Mouse (Mus musculus): ENCODE data around the gene Ihh. TPM values are rescaled to one million over a fixed set of nuclear protein-coding genes. Genes with fewer than 3 reads are reported as not detected.
A peak's percentile ranks its signal among the peaks of the same experiment; 100 is the strongest.

Gene Ihh
- polyA plus RNA-seq, 1 experiment, result not detected

DNA sequence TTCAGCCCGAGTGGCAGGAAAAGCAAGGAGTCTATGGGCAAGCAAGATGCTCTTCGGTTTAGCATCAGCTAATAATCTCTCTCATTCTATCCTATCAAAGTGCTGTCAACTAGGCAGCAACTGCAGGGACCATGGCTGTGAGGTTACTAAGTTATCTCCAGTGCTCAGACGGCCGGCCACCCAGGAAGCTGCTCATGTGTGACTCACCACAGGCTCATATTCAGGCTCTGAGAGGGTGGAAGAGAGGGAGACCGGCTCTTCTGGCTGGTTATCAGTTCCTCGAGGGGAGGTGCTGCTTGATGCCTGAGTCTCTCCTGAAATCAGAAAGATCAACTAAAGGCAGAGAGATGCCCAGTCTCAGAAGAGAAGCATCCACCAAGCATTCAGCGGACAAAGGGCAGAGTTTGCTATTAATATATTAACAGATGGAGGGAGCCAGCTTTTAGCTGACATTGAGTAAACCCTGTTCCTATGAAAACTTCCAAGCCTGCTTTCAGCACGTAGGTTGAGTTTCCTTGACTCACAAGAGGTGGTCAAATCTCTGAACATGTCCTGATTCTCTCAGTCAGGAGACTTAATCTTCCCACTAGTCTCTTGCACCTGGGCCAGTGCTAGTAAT lies 16.6 kb upstream of the Ihh start:
- TF ChIP-seq CTCF (IDR thresholded peaks at IDR 0.05; ENCODE audit: insufficient read depth, low read depth, low read length) (no peak), POLR2A (IDR thresholded peaks at IDR 0.05; ENCODE audit: insufficient read depth, low read depth, low read length) (no peak)
- Histone ChIP-seq H3K4me3 (ENCODE audit: insufficient read depth, low read depth, low read length) (no peak overlapping the region), H3K4me1 (ENCODE audit: control insufficient read depth, insufficient read depth, low read length) (peaks cover 3% of the 10 kb centered on the region; the same call in 1 of the 2 replicates), H3K27ac (ENCODE audit: insufficient read depth, low read depth, low read length) (no peak overlapping the region)
- WGBS, result 70% methylated on average over 8 of the region's 8 CpGs

DNA sequence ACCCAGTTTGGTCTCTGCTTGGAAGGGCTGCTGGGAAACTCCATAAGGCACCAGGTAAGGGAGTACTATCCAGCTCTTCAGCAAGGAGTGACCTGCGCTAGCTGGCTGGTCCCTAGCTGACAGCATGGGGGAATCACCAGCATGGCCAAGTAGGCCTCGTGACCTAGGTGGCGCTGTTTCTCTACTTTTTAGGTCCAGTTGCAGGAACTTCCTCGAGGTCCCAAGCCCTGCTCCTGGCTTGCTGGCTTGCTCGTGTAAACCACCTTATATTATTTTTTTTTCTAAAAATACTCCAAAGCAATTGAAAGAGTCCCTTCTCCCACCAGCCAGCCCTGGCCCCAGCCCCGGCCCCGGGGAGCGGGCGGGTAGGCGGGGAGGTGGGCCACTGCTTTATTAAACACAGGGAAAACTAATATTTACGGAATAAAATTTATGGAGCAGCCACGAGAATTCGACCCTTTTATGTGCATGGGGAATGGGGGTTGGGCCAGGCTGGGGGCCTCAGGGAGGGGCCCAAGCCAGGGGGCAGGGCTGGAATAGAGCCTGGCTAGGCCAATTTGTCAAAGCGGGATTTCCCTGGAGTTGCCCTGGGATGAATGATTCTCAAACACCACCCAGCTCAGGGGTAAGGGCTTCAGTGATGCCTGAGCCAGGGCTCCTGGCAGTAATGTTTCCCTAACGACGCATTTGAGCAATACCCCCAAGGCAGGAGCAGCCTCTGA lies 13.2 kb upstream of the Ihh start:
- H3K4me3 ChIP-seq (ENCODE audit: insufficient read depth, low read depth, low read length), result no peak overlapping the region
- 20% methylated on average over 16 of the region's 16 CpGs for WGBS
- H3K4me1 ChIP-seq (ENCODE audit: control insufficient read depth, insufficient read depth, low read length), result peaks cover 3% of the 10 kb centered on the region; the same call in 1 of the 2 replicates
- H3K27ac ChIP-seq (ENCODE audit: insufficient read depth, low read depth, low read length), result no peak overlapping the region
- TF ChIP-seq CTCF (IDR thresholded peaks at IDR 0.05; ENCODE audit: insufficient read depth, low read depth, low read length) (peak; percentile 43), POLR2A (IDR thresholded peaks at IDR 0.05; ENCODE audit: insufficient read depth, low read depth, low read length) (no peak)

DNA sequence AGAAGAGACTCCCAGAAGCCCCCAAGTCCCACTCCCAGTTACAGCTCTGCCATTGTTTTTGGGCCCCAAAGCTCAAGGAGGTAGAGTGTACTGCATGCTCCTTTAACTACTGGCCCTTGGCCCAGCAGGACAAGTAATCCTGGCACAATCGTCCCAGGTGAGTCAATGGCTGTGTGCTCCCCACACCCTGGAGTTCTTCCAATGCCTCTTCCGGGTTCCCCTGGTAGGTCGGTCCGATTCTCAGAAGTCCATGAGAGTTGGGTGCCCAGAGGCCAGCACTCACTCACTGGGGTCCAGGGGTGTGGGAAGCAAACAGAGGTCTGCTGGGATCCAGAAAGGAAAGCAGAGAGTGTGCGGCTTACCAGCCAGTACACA lies 11.4 kb upstream of the Ihh start:
- peaks cover 3% of the 10 kb centered on the region; the same call in 1 of the 2 replicates for H3K4me1 ChIP-seq (ENCODE audit: control insufficient read depth, insufficient read depth, low read length)
- WGBS, result 95% methylated on average over 5 of the region's 5 CpGs
- no peak overlapping the region for H3K4me3 ChIP-seq (ENCODE audit: insufficient read depth, low read depth, low read length)
- no peak overlapping the region for H3K27ac ChIP-seq (ENCODE audit: insufficient read depth, low read depth, low read length)
- TF ChIP-seq POLR2A (IDR thresholded peaks at IDR 0.05; ENCODE audit: insufficient read depth, low read depth, low read length), result no peak

DNA sequence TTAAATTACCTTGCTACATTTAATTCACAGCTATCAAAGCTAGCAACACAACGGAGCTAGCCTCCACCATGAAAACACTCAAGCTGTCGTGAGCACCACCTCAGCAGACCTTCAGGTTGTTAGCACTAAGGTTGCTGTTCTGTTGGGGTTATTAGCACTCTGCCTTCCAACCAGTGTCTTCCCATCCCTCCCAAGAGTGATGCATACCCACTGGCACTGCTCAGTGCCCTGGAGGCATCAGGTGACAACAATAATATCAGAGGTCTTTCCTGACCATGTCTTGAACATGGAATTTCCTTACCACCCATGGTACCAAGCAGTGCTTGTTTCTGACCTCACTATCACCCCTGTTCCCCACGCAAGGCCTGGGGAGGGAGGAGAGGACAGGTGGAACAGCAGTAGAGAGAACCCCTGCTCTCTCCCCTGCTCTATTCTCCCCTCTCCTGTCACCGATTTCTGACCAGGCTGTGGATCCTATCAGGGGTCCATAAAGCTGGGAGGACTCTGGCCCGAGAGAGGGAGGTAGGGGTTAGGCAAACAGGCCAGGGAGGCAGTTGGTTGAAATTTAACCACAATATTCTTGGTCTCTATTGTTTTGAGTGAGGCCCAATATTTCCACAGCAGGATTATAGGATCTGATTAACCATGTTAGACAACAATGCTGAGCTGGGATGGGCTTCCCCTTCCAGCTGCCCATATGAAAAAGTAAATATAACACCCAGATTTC lies 10.8 kb upstream of the Ihh start:
- H3K4me1 ChIP-seq (ENCODE audit: control insufficient read depth, insufficient read depth, low read length), result peaks cover 3% of the 10 kb centered on the region; the same call in 1 of the 2 replicates
- H3K4me3 ChIP-seq (ENCODE audit: insufficient read depth, low read depth, low read length), result no peak overlapping the region
- 85% methylated on average over 5 of the region's 5 CpGs for WGBS
- no peak for TF ChIP-seq CTCF (IDR thresholded peaks at IDR 0.05; ENCODE audit: insufficient read depth, low read depth, low read length)
- no peak for TF ChIP-seq POLR2A (IDR thresholded peaks at IDR 0.05; ENCODE audit: insufficient read depth, low read depth, low read length)
- H3K27ac ChIP-seq (ENCODE audit: insufficient read depth, low read depth, low read length), result no peak overlapping the region

DNA sequence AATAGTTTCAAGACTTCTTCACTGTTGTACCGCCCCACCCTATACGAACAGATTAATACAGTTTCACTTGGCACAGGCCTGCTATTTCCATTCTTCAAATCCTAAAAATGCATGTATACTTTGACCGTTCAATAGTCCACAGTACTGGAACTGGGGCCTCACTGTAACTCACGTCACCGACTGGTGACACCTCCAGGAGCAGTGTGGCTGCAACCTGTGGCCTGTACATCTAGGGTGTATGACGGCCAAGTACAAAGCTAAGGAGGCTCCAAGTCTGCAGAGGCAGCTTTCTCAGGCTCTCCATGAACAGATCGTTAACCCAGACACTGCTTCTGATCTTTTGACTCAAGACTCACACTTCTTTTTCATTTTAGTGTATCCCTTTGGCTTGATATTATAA lies 10.2 kb upstream of the Ihh start:
- TF ChIP-seq POLR2A (IDR thresholded peaks at IDR 0.05; ENCODE audit: insufficient read depth, low read depth, low read length), result no peak
- no peak for TF ChIP-seq CTCF (IDR thresholded peaks at IDR 0.05; ENCODE audit: insufficient read depth, low read depth, low read length)
- Histone ChIP-seq H3K4me1 (ENCODE audit: control insufficient read depth, insufficient read depth, low read length) (peaks cover 3% of the 10 kb centered on the region; the same call in 1 of the 2 replicates), H3K27ac (ENCODE audit: insufficient read depth, low read depth, low read length) (no peak overlapping the region), H3K4me3 (ENCODE audit: insufficient read depth, low read depth, low read length) (no peak overlapping the region)
- 89% methylated on average over 7 of the region's 7 CpGs for WGBS

DNA sequence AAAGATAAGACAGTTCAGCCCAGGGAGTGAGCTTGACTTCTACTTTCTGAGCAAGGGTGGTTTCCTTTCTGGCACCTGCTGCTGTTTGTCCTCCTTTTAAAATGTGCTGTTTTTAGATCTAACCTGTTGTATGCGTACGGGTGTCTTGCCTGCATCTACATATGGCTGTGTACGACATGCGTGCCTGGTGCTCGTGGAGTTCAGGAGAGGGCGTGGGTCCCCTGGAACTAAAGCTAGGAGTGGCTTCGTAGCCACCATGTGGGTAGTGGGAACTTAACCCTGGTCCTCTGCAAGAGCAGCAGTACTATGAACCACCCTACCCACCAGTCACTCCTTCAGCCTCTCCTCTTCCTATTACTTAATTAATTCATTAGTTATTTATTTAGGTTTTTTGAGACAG lies 8.6 kb upstream of the Ihh start:
- Histone ChIP-seq H3K4me1 (ENCODE audit: control insufficient read depth, insufficient read depth, low read length) (peaks cover 3% of the 10 kb centered on the region; the same call in 1 of the 2 replicates), H3K4me3 (ENCODE audit: insufficient read depth, low read depth, low read length) (no peak overlapping the region), H3K27ac (ENCODE audit: insufficient read depth, low read depth, low read length) (no peak overlapping the region)
- no peak for TF ChIP-seq POLR2A (IDR thresholded peaks at IDR 0.05; ENCODE audit: insufficient read depth, low read depth, low read length)
- TF ChIP-seq CTCF (IDR thresholded peaks at IDR 0.05; ENCODE audit: insufficient read depth, low read depth, low read length), result no peak
- WGBS, result 95% methylated on average over 7 of the region's 7 CpGs

DNA sequence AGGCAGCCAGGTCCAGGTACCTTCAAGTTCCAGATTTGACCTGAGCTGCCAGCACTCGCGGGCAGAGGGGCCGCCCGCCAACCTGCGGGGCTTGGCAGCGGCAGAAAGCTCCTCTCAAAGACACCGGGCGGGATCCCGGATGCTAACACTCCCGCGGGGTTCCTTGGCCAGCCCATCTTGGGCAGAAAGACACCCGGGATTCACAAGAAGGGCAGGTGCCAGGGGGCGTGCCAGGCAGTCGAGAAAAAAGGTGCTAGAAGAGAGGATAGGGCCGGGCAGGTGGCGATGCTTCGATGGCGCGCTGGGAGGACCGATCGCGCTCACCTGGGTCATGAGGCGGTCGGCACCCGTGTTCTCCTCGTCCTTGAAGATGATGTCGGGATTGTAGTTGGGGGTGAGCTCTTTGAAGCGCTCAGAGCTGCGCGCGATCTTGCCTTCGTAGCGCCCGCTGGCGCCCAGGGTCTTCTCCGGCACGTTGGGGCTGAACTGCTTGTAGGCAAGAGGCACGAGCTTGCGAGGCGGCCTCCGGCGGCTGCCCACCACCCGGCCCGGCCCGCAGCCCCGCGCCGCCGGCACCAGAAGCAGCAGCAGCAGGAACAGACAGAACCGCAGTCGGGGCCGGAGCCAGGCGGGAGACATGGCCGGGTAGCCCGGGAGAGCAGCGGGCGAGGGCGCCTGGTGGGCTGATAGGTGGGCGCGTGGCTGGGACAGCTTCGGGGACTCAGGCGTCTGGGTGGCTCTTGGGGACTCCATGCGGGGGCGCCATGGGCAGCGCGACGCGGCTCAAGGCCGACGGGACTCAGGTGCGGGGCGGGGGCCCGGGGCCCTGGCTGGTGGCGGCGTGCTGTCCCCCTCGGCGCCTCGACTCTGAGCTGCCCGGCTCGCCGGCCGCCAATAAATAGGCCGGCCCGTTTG lies 639 bp downstream of the Ihh start:
- TF ChIP-seq CTCF (IDR thresholded peaks at IDR 0.05; ENCODE audit: insufficient read depth, low read depth, low read length) (0 out of 2 replicates have a peak, but pooled peaks have one; percentile 7), POLR2A (IDR thresholded peaks at IDR 0.05; ENCODE audit: insufficient read depth, low read depth, low read length) (no peak)
- Histone ChIP-seq H3K4me3 (ENCODE audit: insufficient read depth, low read depth, low read length) (peak overlapping the region; percentile 8), H3K4me1 (ENCODE audit: control insufficient read depth, insufficient read depth, low read length) (peaks cover 37% of the 10 kb centered on the region), H3K27ac (ENCODE audit: insufficient read depth, low read depth, low read length) (no peak overlapping the region)
- WGBS, result 2% methylated on average over 84 of the region's 84 CpGs

DNA sequence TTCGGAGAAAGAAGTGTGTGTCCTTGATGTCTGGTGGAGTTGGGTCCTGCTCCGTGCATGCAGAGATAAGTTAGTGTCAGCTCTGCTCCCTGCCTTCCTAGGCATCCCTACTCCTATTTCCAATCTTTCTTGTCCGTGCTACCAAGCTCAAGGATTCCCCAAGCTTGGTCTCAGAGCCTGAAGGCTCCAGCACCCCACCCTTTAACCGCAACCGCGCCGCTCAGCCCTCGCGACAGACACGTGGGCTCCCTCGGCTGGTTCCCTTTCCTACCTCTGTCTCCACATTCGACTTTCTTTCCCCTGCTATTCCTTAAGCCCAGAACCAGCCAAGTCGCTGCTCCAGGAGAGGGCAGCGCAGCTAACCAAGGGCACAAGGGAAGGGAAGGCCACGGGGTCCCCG lies 1.4 kb downstream of the Ihh start:
- WGBS, result 3% methylated on average over 16 of the region's 16 CpGs
- TF ChIP-seq POLR2A (IDR thresholded peaks at IDR 0.05; ENCODE audit: insufficient read depth, low read depth, low read length) (no peak), CTCF (IDR thresholded peaks at IDR 0.05; ENCODE audit: insufficient read depth, low read depth, low read length) (no peak)
- Histone ChIP-seq H3K4me3 (ENCODE audit: insufficient read depth, low read depth, low read length) (peak overlapping the region; percentile 3; the same call in 1 of the 2 replicates), H3K27ac (ENCODE audit: insufficient read depth, low read depth, low read length) (no peak overlapping the region), H3K4me1 (ENCODE audit: control insufficient read depth, insufficient read depth, low read length) (peaks cover 37% of the 10 kb centered on the region)

Measured in olfactory bulb, adult 2 months (tissue).